Mouse (Mus musculus) heart, embryonic 10.5 days (tissue): ENCODE data around the gene Panx1. TPM values are rescaled to one million over a fixed set of nuclear protein-coding genes. Genes with fewer than 3 reads are reported as not detected.

Experiments
- polyA plus RNA-seq: library from polyadenylated mRNA; unstranded; fragments of >200 nt; fragmentation: Nextera tagmentation; extraction: Ambion mirVana; gene quantifications from 2 replicates; pipeline ENCODE4 v1.2.1, GENCODE M21; 2016

Gene Panx1
- polyA plus RNA-seq, 1 experiment from 2014 or later = 43.7 TPM

Other genes starting within 250 kb of the Panx1 start
- gene Gpr83, start 185.3 kb downstream of the Panx1 start, polyA plus RNA-seq = not detected in 2 replicates
- 0.10 TPM in 1 of 2 replicates, not detected in the other for gene Izumo1r, start 141.5 kb downstream of the Panx1 start, polyA plus RNA-seq
- not detected in 2 replicates for gene Hephl1, start 66.6 kb upstream of the Panx1 start, polyA plus RNA-seq
- 1.7 and 2.6 TPM in 2 replicates for gene Vstm5, start 193.6 kb upstream of the Panx1 start, polyA plus RNA-seq
- 23.8 and 31.7 TPM in 2 replicates for gene Med17, start 234.5 kb upstream of the Panx1 start, polyA plus RNA-seq